Mouse (Mus musculus) midbrain, embryonic 14.5 days (tissue): ENCODE measurements around the gene Cdc14b. TPM values are rescaled to one million over a fixed set of nuclear protein-coding genes. Genes with fewer than 3 reads are reported as not detected.

Experiments used
- ATAC-seq: fragments of 200-750 bp; cut with Nextera tagmentation; 2 replicates; pipeline ENCODE4 v1.8.0; 2017; ENCODE audit warnings: moderate number of reproducible peaks, moderate library complexity; ENCODE audit not compliant: low FRiP score, low TSS enrichment
- DNase-seq: peaks from one replicate; pipeline ENCODE4 v3.0.0-alpha.2; 2015
- H3K27ac ChIP-seq: fragments of 300-500 bp; sonication (generic); replicated peaks from 2 replicates; pipeline ENCODE4 v1.5.1; 2014; ENCODE audit warnings: mild to moderate bottlenecking, low read depth, low read length, moderate library complexity
- H3K27me3 ChIP-seq: fragments of 300-500 bp; sonication (generic); 2 replicates; pipeline ENCODE4 v1.6.1; 2014; ENCODE audit warnings: low read length, control low read depth, mixed read lengths; ENCODE audit not compliant: control insufficient read depth, insufficient read depth
- H3K36me3 ChIP-seq: fragments of 300-500 bp; sonication (generic); 2 replicates; pipeline ENCODE4 v1.6.1; 2014; ENCODE audit warnings: low read length, control low read depth; ENCODE audit not compliant: control insufficient read depth, insufficient read depth
- H3K4me1 ChIP-seq: fragments of 300-500 bp; sonication (generic); 2 replicates; pipeline ENCODE4 v1.6.1; 2014; ENCODE audit warnings: mild to moderate bottlenecking, antibody characterized with exemption, low read length, control low read depth; ENCODE audit not compliant: control insufficient read depth, insufficient read depth
- H3K4me2 ChIP-seq: fragments of 300-500 bp; sonication (generic); 2 replicates; pipeline ENCODE4 v1.6.1; 2014; ENCODE audit warnings: mild to moderate bottlenecking, low read length, moderate library complexity
- H3K4me3 ChIP-seq: fragments of 300-500 bp; sonication (generic); replicated peaks from 2 replicates; pipeline ENCODE4 v1.5.1; 2014; ENCODE audit warnings: low read depth, low read length
- H3K9ac ChIP-seq: fragments of 300-500 bp; sonication (generic); replicated peaks from 2 replicates; pipeline ENCODE4 v1.6.1; 2014; ENCODE audit warnings: mild to moderate bottlenecking, low read length, moderate library complexity
- H3K9me3 ChIP-seq: fragments of 300-500 bp; sonication (generic); 2 replicates; pipeline ENCODE4 v1.6.1; 2016; ENCODE audit warnings: low read length, control low read depth, mixed read lengths; ENCODE audit not compliant: control insufficient read depth
- WGBS: fragments of 180-500 bp; shearing (Covaris S2); extraction: QIAGEN DNeasy Blood & Tissue Kit; methylation state at CpG from one replicate; pipeline ENCODE4 v1.1.7; 2014; 5-methylcytosine and 5-hydroxymethylcytosine counted together
- polyA plus RNA-seq: library from polyadenylated mRNA; unstranded; fragments of >200 nt; fragmentation: Nextera tagmentation; extraction: Ambion mirVana; gene quantifications from 2 replicates; pipeline ENCODE4 v1.2.1, GENCODE M21; 2014

Gene Cdc14b
- polyA plus RNA-seq, 1 experiment from 2014 or later = 3.7 TPM

DNA sequence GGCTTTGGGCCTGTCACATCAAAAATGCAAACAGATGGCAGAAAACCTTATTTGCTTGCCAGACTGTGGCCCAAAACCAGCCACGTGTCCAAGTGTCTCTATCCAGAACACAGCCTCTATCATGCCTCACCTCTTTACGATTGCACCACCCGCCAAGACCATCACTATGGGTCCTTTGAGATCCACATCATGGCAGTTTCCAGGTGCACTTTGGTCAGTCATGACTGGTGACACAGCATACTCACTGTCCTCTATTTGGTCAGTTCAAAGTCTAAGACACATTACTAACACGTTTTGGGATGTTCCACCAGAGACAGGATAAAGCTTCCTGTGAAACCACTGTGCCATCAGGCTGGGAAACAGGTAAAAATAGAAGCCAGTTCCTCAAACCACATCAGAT, 91.5 kb downstream of the Cdc14b start:
- no peak for DNase-seq
- ATAC-seq = no peak
- Histone ChIP-seq H3K36me3 (0 out of 2 replicates have a peak, but pooled peaks cover 3% of the 10 kb centered on the region), H3K4me3 (no peak overlapping the region), H3K27ac (no peak overlapping the region), H3K4me1 (no peaks in the 10 kb centered on the region), H3K9ac (no peak overlapping the region), H3K27me3 (no peaks in the 10 kb centered on the region), H3K9me3 (no peaks in the 10 kb centered on the region), H3K4me2 (no peak overlapping the region)
- WGBS = 86% methylated on average over 4 of the region's 4 CpGs

DNA sequence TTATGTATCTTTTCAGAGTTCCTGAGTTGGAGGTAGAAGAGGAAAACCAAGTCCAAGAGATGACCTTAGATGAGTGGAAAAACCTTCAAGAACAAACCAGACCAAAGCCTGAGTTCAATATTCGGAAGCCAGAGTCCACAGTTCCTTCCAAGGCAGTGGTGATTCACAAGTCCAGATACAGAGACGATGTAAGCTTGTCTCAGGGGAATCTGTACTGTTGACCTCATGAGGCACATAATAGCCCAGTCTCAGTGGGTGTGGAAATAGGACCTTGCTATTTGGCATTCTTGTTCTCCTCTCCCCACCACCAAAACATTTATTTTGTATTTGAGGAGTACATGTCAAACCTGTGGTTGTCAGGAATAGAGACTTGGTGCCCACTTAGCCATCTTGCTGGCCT, 93.0 kb downstream of the Cdc14b start:
- H3K4me1 ChIP-seq = no peaks in the 10 kb centered on the region
- 91% methylated on average over 2 of the region's 2 CpGs for WGBS
- no peak overlapping the region for H3K4me2 ChIP-seq
- peaks cover 13% of the 10 kb centered on the region; the same call in 1 of the 2 replicates for H3K36me3 ChIP-seq
- DNase-seq (no peak), ATAC-seq (no peak)
- H3K9ac ChIP-seq = no peak overlapping the region
- H3K4me3 ChIP-seq = no peak overlapping the region
- no peaks in the 10 kb centered on the region for H3K27me3 ChIP-seq
- no peaks in the 10 kb centered on the region for H3K9me3 ChIP-seq
- no peak overlapping the region for H3K27ac ChIP-seq

DNA sequence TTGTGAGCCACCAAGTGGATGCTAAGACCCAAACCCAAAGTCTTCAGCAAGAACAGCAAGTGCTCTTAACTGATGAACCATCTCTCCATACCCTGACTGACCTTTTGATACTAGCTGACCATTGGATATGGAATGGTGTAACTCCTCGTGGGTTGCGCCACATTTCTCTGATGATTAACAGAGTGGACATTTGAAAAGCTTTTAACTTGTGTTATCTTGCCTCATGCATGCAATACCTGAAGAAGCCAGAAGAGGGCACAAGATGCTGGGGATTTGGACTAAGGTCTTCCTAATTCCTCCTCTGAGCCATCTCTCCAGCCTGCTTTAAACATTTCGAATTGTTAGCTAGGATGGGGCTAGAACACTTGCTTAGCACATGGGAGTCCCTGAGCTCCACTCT, 94.2 kb downstream of the Cdc14b start:
- no peak for ATAC-seq
- Histone ChIP-seq H3K9me3 (no peaks in the 10 kb centered on the region), H3K4me2 (no peak overlapping the region), H3K9ac (no peak overlapping the region), H3K36me3 (peaks cover 15% of the 10 kb centered on the region; the same call in 1 of the 2 replicates), H3K27me3 (no peaks in the 10 kb centered on the region), H3K4me1 (no peaks in the 10 kb centered on the region), H3K4me3 (no peak overlapping the region), H3K27ac (no peak overlapping the region)
- peak; percentile 54 for DNase-seq
- 88% methylated on average over 3 of the region's 3 CpGs for WGBS

DNA sequence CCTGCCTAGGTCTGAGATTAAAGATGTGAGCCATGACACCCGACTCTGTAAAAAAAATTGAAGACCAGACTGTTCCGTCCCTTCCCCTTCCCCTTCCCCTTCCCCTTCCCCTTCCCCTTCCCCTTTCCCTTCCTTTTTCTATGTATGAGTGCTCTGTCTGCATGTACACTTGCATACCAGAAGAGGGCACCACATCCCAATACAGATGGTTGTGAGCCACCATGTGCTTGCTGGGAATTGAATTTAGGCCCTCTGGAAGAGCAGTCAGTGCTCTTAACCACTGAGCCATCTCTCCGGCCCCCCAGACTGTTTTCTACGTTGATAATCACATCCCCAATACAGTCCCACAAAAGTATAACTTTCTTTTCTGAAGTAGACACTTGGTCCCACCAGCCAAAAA, 94.8 kb downstream of the Cdc14b start:
- DNase-seq (no peak), ATAC-seq (no peak)
- 89% methylated on average over 4 of the region's 4 CpGs for WGBS
- Histone ChIP-seq H3K36me3 (peaks cover 15% of the 10 kb centered on the region; the same call in 1 of the 2 replicates), H3K27ac (no peak overlapping the region), H3K4me3 (no peak overlapping the region), H3K4me1 (no peaks in the 10 kb centered on the region), H3K9me3 (no peaks in the 10 kb centered on the region), H3K4me2 (no peak overlapping the region), H3K27me3 (no peaks in the 10 kb centered on the region), H3K9ac (no peak overlapping the region)

DNA sequence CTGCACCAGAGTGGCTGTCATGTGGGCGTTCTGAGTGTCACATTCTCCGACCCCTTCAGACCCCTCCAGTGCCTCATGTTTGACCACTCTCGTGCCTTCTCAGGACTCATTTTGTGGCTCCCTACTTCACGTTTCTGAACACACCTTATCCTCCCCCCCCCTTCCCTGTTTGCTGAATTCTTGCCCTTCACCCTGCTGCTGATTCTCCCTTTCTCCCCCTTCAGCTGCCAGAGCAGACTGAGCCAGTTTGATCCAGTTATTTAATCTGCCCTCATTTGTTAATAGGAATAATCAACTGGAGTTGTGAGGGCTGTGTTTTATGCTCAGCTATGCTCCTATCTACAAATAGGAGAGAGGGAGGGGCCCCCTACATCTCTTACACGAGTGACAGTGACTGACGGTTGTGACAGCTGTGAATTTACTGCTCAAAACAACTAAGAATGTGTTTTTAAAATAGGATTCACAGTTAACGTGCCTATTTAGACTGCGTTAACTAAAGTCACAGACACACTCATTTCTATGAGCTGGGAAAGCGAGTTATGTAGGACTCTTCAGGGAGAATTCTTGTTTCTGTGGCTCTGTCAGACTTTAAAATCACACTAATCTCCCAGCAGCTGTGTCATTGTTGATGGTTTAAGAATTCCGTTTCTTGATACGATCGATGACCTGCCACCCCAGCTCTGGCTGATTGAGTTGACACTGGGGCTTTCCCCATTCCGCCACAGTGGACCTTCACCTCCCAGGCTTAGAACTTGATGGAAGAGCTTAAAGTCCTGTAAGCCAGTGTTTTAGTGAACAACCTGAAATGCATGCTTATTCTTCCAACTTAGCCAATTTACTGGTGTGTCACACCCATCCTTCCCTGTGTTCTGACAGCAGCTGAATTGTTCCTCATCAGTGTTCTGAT, 96.1 kb downstream of the Cdc14b start:
- peaks cover 18% of the 10 kb centered on the region; the same call in 1 of the 2 replicates for H3K36me3 ChIP-seq
- H3K9me3 ChIP-seq = no peaks in the 10 kb centered on the region
- DNase-seq (no peak), ATAC-seq (no peak)
- H3K27ac ChIP-seq = no peak overlapping the region
- no peak overlapping the region for H3K4me3 ChIP-seq
- no peaks in the 10 kb centered on the region for H3K27me3 ChIP-seq
- H3K4me2 ChIP-seq = no peak overlapping the region
- H3K4me1 ChIP-seq = no peaks in the 10 kb centered on the region
- WGBS = 60% methylated on average over 13 of the region's 13 CpGs
- H3K9ac ChIP-seq = no peak overlapping the region

DNA sequence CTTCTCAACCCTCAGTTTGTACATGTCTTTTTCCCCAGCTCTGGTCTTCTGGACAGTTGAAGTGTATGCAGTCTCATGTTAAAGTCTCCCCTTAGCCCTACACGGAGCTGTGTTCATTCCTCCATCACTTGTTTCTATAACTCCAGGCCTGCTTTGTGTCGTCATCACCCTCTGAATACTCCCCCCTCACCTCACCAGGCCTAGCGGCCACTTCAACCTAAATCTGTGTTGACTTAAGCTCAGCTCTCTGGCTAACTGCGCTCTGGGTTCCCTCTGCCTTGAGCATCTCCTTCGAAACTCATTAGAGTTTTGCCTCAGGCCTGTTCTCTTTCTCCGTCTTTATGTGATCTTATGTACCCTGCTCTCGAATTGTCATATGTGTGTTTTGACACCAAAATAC, 97.1 kb downstream of the Cdc14b start:
- Histone ChIP-seq H3K4me2 (no peak overlapping the region), H3K4me1 (no peaks in the 10 kb centered on the region), H3K27ac (no peak overlapping the region), H3K9me3 (no peaks in the 10 kb centered on the region), H3K36me3 (peaks cover 24% of the 10 kb centered on the region; the same call in 1 of the 2 replicates), H3K9ac (no peak overlapping the region), H3K27me3 (no peaks in the 10 kb centered on the region), H3K4me3 (no peak overlapping the region)
- DNase-seq = no peak
- WGBS = 77% methylated on average over 7 of the region's 7 CpGs
- ATAC-seq = no peak

DNA sequence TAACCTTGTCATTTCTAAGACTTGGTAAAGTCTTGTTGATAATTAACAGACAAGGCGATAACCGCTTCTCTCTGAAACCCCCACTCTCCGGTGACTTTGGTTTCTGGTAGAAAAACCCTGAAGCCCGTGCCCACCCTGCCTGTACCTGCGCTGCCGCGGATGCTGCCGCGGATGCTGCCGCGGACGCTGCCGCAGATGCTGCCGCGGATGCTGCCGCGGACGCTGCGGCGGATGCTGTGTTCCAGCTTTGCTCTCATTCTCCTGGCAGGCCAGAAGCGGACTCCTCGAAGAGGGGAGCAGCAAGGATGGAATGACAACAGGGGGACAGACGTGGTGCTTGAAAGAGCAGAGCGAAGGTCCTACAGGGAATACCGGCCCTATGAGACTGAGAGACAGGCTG, 105.3 kb downstream of the Cdc14b start:
- H3K4me3 ChIP-seq = no peak overlapping the region
- no peak for ATAC-seq
- H3K36me3 ChIP-seq = peaks cover 31% of the 10 kb centered on the region
- DNase-seq = peak; percentile 27
- H3K9ac ChIP-seq = no peak overlapping the region
- no peak overlapping the region for H3K4me2 ChIP-seq
- peaks cover 51% of the 10 kb centered on the region for H3K9me3 ChIP-seq
- H3K27ac ChIP-seq = no peak overlapping the region
- WGBS = 97% methylated on average over 25 of the region's 25 CpGs
- no peaks in the 10 kb centered on the region for H3K27me3 ChIP-seq
- H3K4me1 ChIP-seq = no peaks in the 10 kb centered on the region

DNA sequence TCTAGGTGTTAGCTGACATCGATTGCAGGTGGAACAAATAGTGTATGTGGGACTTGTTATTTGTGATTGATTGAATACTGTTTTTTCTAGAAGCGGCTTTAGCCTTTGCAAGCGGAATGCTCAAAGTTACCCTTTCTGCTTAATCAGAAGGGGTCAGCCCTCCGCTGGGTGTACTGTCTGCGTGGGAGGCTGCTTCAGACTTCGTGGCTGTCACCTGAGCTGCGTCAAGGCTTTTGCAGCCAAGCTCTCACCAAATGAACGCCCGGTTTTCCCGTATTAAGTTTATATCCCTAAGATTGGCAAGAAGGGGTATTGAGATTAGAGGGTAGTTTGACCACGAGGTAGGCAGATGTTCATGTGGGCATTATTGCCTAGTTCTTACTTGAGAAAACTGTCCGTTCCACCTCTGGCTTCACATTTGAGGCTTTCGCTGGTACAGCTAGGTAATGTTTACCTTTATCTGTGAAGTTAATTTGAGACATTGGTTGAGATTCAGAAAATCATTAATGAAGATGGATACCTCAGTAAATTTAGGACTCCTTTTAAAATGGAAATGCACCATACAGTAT, 111.9 kb downstream of the Cdc14b start:
- H3K9ac ChIP-seq = peak overlapping the region; percentile 82
- WGBS = 28% methylated on average over 13 of the region's 13 CpGs
- H3K4me2 ChIP-seq = peak overlapping the region; percentile 92
- peaks cover 10% of the 10 kb centered on the region for H3K4me1 ChIP-seq
- H3K27ac ChIP-seq = no peak overlapping the region
- DNase-seq (peak; percentile 30), ATAC-seq (no peak)
- peaks cover 9% of the 10 kb centered on the region for H3K9me3 ChIP-seq
- 0 out of 2 replicates have a peak, but pooled peaks cover 5% of the 10 kb centered on the region for H3K27me3 ChIP-seq
- H3K36me3 ChIP-seq = no peaks in the 10 kb centered on the region
- H3K4me3 ChIP-seq = peak overlapping the region; percentile 79
